15 mouse cellular contexts compared by ENCODE assay signal in genomic region chr12:77823381-77824030, GRCm38 (mm10).
DNase-seq lines count a peak whose midpoint lies in the region; ATAC-seq lines count a peak whose summit lies in the region.
"Had no signal": no experiment of that assay in that cellular context is flagged by ENCODE, and none has a peak within 500 bp of the region (broad histone marks: within the 10 kb centered on the region; RNA-seq: fewer than 3 reads in every experiment).

No protein-coding gene starts in this region.

- no peaks in the 10 kb centered on the region for H3K27me3 ChIP-seq in midbrain, embryonic 13.5 days
- H3K27me3 ChIP-seq: embryonic facial prominence, embryonic 12.5 days; forebrain, embryonic 12.5 days; hindbrain, embryonic 13.5 days; limb, embryonic 15.5 days; Patski had no signal

- H3K4me3 ChIP-seq in midbrain, embryonic 13.5 days (replicated peaks), result no peak overlapping the region
- H3K4me3 ChIP-seq: embryonic facial prominence, embryonic 12.5 days; forebrain, embryonic 12.5 days; hindbrain, embryonic 13.5 days; limb, embryonic 15.5 days had no signal

- peak; percentile 63 for DNase-seq in heart, adult 8-10 months (ENCODE audit: low spot score)
- DNase-seq in heart, postnatal 25 days (ENCODE audit: low spot score), result no peak
- peak; percentile 10 for DNase-seq in gastrocnemius, postnatal 14 days
- DNase-seq in kidney, adult 9 months, result peak; percentile 40
- DNase-seq in lung, postnatal 14 days, result peak; percentile 50
- no peak for DNase-seq in retina, embryonic 14.5 days (ENCODE audit: low spot score)
- DNase-seq: adrenal gland, adult 8-10 months; cerebellum, postnatal 14 days; thymus, postnatal 14 days had no signal

- intact Hi-C loops in heart, postnatal 25 days (cut with DNase I), result no loop called here
- intact Hi-C loops in gastrocnemius, postnatal 14 days (cut with DNase I; ENCODE audit: low total_unique reads), result no loop called here

- no peaks in the 10 kb centered on the region for H3K4me1 ChIP-seq in midbrain, embryonic 13.5 days (replicated peaks)
- H3K4me1 ChIP-seq: embryonic facial prominence, embryonic 12.5 days; forebrain, embryonic 12.5 days; hindbrain, embryonic 13.5 days; limb, embryonic 15.5 days had no signal

- H3K36me3 ChIP-seq in midbrain, embryonic 13.5 days, result no peaks in the 10 kb centered on the region
- H3K36me3 ChIP-seq: embryonic facial prominence, embryonic 12.5 days; forebrain, embryonic 12.5 days; hindbrain, embryonic 13.5 days; limb, embryonic 15.5 days had no signal

- no peak overlapping the region for H3K27ac ChIP-seq in midbrain, embryonic 13.5 days
- H3K27ac ChIP-seq: embryonic facial prominence, embryonic 12.5 days; forebrain, embryonic 12.5 days; hindbrain, embryonic 13.5 days; limb, embryonic 15.5 days had no signal

- H3K4me2 ChIP-seq in midbrain, embryonic 13.5 days (replicated peaks), result no peak overlapping the region
- H3K4me2 ChIP-seq: embryonic facial prominence, embryonic 12.5 days; forebrain, embryonic 12.5 days; hindbrain, embryonic 13.5 days; limb, embryonic 15.5 days had no signal

- 56% methylated on average over 3 of the region's 3 CpGs for WGBS in midbrain, embryonic 13.5 days

- H3K9me3 ChIP-seq in midbrain, embryonic 13.5 days, result no peaks in the 10 kb centered on the region
- H3K9me3 ChIP-seq: embryonic facial prominence, embryonic 12.5 days; hindbrain, embryonic 13.5 days; limb, embryonic 15.5 days had no signal

- ATAC-seq in midbrain, embryonic 13.5 days, result no peak
- ATAC-seq: Patski had no signal

- H3K9ac ChIP-seq in midbrain, embryonic 13.5 days (replicated peaks), result no peak overlapping the region
- H3K9ac ChIP-seq: embryonic facial prominence, embryonic 12.5 days; forebrain, embryonic 12.5 days; hindbrain, embryonic 13.5 days; limb, embryonic 15.5 days had no signal

Comparison
In these comparisons a context has a peak if more than half of its experiments do, and no peak if none do; other contexts are left out.
1. DNase-seq: peak in heart, adult 8-10 months (single experiment), gastrocnemius, postnatal 14 days (single experiment), kidney, adult 9 months (single experiment) and lung, postnatal 14 days (single experiment); none in heart, postnatal 25 days (single experiment) and retina, embryonic 14.5 days (single experiment).